Mouse (Mus musculus): ENCODE results near the gene Ildr1. TPM values are rescaled to one million over a fixed set of nuclear protein-coding genes. Genes with fewer than 3 reads are reported as not detected.

Gene Ildr1
- total RNA-seq (2022): under 1 TPM; 0.14 to 0.27 (median 0.21) TPM

DNA sequence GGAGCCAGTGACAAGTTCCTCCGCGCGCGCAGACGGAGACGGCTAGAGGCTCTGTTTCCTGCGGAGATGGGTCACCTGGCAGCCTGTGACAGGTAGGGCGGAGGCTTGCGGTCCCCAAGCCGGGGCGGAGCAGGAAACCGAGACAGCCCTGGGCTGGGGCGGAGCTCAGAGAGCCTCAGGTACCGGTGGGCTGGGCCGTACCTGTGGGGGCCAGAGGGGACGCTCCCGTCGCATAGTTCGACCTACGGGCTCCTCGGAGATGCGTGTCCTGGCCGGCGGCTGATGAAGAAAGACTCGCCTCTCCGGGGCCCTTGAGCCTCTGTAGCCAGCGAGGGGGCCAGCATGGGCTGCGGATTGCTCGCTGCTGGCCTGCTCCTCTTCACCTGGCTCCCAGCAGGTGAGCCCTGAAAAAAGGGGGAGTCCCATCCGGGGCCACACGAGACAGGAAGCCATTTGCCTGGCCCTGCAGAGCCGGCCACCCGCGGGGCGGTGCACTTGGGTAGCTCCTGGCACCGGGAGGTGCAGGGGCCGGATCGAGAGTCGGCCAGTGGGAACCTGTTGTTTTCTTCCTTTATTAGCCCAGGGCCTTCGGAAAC is at the start of gene Ildr1:
TSS of gene Ildr1 (plus strand) at position 161 of the 596 bp plus-strand sequence.
- DNase-seq (ENCODE audit: low spot score in 2 of 2): no peak

DNA sequence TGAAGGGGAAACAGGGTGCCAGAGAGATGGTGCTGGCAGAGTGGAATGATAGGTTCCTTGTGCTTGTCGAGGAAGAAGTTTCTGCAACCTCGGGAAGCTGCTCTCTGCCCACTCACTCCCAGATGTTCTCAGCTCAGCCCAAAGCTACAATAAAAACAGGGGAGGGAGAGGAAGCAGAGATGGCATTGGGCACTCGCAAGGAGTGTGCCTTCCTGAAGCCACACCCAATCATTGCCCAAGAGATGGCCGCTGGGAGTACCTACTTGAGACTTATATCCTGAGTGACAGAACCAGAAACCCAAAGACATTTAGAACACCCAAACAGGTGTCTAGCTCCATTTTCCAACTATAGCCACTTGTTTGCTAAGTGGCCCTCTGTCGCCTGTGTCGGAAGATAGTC is 48.7 kb upstream of the Ildr1 start:
- no peak for DNase-seq (ENCODE audit: low spot score in 2 of 2)

DNA sequence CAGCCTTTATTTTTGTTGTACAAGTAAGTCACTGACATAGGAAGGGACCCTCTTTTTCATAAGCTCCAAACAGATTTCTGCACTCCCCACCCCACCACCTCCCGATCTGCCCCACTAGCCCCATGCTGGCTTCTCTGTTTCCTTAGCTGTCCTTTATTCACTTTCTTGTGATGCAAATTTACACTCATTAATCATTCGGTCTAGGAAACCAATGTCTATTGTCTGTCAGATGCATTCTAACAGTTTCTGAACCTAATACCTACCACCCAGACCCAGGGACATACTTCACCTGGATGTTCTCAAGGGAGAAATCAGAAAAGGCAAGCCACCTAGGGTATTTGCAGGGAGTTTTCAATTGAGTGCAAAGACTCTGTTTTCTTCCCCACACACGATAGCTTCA is 44.5 kb upstream of the Ildr1 start:
- no peak for DNase-seq (ENCODE audit: low spot score in 2 of 2)

DNA sequence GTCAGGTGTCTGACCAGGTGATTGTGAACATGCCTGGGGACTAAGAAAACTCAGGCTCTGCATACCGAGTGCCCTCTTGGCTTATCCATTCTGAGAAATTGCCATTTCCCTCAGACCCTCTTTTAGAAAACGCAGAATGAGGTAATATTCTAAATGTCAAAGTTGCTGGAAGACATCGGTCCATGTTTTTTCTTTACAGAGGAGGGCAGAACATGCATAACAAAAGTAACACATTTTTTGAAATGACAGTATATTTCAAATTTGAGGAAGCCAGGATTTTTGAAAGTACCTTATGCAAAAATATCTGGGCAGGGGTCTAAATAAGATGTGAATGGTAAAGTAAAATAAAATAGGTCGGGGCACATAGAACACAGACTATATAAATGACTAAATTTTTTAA is 43.3 kb upstream of the Ildr1 start:
- DNase-seq (ENCODE audit: low spot score in 2 of 2): no peak

DNA sequence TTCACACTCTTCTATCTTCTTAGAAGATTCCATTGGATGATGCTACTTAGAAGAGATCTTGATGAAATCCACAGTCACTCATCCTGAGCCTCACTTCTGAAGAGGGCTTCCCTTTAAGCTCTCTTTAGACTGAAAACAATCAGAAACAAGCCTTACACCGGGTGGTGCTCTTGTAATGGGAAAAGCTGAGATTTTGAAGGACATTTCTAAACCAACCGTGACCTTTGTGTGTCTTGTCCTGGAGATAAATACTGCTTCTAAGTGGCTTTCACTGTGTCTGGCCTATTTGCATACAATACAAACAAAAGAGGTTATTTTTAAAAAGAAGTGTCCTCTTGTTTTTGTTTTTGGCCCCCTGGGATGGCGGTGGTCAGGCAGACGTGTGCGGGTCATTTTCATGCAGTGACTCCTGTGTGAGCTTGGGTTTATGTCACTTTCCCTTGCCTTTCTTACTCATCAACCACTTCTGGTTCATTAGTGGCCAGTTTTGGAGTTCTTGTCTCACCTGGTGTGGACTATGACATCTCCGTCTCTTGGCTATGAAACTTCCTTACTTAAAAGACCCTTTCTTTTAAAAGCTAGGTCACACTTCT is 42.5 kb upstream of the Ildr1 start:
- DNase-seq (ENCODE audit: low spot score in 2 of 2): no peak

DNA sequence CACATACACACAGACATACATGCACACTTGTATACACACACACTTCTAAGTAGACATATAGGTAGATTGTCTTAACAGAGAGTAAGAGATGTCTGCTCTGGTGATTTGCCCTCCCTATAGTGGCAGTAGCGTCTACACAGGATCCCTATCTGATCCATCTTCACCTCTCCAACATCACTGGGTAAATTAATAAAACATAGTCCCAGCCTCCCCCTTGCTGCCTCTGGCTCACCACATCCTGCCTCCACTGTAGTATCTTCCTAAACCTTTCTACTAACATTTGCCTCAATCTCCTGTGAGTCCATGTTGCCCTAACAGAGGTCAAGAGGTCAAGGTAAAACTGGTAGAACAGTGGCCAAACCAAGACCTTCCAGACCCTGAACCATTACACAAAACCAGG is 38.6 kb upstream of the Ildr1 start:
- DNase-seq (ENCODE audit: low spot score in 2 of 2): no peak

DNA sequence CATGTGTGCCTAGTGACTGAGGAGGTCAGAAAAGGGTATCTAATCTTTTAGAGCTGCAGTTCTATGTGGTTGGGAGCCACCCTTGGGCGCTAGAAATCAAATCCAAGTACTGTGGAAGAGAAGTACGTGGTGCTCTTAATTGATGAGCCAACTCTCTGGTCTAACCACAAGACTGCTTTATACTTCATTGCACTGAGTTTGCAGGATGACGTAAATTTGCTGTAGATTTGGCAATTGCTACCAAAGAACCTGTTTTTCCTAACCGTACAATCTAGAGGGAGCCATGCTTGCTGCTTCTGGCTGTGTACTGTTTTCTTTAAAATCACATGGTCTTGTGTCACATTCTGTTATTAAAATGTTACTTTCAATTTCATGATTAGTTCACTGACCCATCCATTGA is 37.9 kb upstream of the Ildr1 start:
- no peak for DNase-seq (ENCODE audit: low spot score in 2 of 2)

DNA sequence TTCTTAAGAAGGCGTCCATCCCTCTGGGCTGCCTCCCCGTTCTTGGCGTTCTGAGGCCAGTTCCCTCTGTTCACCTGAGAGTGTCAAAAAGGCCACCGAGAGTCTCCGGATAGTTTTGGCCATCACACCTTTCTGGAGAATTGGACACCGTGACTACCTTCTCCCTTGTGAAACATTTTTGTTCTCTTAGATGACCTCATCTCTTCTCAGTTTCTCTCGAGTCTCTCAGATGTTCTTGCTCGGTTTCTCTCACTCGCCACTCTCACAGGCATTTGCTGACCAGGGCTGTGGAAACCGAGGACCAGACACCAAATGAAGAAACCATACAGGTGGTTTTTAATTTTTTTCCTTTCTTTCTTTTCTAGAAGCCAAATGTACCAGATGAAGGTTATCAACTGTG is 32.4 kb upstream of the Ildr1 start:
- DNase-seq (ENCODE audit: low spot score in 2 of 2): no peak

DNA sequence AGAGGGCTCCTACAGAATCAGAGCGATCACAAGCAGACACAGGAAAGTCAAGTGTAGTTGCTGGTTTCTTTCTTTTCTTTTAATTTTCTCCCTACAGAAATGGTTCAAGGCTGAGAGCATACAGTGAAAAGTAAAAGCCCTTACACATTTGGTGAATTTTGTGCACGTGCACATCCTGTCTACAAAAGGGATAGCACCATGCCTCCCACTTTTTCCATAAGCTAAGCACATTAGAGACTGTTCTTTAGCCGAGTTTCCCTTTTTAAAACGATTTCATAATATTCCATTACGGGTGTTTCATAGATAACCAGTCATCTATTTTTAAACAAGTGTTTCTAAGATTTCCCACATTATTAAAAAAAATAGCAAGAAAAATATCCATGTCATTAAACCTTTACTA is 30.3 kb upstream of the Ildr1 start:
- DNase-seq (ENCODE audit: low spot score in 2 of 2): no peak

DNA sequence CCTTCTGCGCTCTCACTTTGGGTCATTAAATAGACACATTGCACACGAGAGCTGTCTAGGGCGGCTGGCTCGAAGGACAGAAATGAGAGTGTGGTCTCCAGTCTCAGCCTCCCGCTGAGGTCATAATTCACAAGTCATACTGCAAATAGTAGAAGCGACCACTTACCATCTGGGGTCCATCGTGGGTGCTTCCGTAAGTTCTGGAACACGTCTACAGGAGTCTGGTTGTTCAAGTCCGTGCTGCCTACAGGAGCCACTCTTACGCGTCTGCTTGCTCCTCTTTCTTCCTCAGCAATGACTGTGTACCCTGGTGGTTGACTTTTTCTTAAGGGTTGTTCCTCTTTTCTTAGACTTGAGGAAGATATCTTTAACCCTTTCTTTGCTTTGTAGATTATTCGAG is 28.0 kb upstream of the Ildr1 start, which contains the start of gene Cd86:
TSS of gene Cd86 (minus strand) at position 300 of the 400 bp plus-strand sequence.
- no peak for DNase-seq (ENCODE audit: low spot score in 2 of 2)

DNA sequence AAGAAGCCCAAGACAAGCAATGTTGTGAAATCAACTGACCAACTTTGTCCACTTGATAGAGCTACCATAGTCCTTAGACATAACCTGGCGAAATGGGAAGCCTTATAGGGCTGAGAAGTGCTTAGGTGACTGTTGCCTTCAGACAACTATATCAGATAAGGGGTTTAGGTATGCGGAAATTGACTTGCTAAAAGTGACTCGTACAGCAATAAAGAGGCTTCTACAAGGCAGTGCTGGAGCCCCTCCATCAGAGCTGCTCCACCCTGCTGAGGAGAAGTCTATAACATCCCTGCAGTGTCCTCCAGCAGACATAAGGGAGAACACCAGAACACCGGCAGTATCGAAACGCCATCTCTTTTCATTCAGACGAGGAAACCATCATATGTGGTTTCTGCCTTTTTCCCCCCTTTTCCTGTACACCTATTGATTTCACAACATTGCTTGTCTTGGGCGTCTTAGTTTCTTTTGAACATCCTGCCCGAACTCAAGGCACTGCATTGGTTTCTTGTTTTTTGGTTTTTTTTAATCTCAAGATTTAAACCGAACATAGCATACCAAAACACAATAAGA is 27.2 kb upstream of the Ildr1 start:
- DNase-seq (ENCODE audit: low spot score in 2 of 2): no peak

DNA sequence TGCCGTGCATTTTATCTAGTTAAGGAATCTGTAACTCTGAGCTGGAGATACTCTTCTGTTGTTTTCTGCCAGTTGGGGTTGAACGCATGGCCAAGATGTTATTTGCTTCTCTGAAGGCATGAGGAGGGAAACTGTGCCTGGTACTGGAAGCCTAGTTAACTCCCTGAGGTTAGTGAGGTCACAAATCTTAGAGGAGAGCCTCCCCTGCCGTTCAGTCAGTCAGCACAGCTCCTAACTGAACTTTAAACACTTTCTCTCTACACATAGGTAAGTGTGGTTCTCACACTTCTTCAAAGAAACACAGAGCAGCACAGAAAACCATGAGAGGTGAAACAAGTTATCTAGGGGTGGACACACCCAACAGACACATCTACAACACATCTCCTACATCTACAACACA is 23.2 kb upstream of the Ildr1 start:
- no peak for DNase-seq (ENCODE audit: low spot score in 2 of 2)

DNA sequence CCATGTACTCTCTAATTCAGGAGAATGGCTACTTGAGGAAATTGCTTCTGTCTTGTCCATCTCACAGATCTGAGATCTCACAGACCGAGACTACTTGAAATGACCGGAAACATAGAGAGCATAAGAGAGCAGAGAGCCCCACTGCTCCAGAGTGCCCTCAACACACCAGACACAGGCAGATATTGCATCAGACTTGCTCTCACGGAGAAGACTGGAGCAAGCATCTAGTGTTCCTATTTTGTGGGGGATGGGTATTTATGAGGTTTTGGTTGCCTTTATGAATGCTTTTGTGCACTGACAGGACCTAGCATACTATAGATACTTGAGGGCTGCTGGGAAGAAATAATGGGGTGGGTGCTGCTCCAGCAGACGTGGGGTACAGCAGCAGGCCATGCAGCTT is 20.6 kb upstream of the Ildr1 start:
- DNase-seq (ENCODE audit: low spot score in 2 of 2): no peak

DNA sequence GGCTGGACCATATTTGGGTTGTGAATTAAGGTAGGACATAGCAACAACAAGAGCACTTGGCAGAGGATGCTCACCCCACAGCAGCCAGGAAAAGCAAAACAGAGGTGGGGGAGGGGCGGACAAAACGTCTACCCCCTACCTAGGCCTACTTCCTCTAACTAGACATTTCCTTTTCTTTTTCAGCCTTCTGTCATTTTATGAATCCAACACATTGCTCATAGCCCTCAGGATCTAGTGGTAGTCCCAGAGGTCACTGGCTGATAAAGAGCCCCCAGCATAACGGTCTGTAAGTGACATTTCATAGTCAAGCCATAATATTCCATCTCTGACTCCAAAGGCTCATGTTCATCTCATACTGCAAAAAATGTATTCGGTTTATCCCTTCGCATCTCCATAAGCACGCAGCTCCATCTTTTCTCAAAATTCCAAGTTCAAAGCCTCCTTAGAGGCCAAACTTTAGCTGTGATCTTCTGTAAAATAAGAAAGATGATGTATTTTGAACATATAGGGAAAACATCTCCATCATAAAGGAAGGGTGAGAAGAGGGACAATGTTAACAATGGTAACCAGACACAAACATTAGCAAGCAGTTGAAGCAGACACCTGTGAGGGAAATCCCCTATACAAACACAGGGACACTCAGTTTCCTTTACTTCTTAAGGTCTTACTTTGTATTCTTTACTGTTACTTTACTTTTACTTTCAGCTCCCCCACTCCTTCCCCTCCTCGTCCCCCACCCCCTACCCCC is 19.1 kb upstream of the Ildr1 start:
- DNase-seq (ENCODE audit: low spot score in 2 of 2): no peak

DNA sequence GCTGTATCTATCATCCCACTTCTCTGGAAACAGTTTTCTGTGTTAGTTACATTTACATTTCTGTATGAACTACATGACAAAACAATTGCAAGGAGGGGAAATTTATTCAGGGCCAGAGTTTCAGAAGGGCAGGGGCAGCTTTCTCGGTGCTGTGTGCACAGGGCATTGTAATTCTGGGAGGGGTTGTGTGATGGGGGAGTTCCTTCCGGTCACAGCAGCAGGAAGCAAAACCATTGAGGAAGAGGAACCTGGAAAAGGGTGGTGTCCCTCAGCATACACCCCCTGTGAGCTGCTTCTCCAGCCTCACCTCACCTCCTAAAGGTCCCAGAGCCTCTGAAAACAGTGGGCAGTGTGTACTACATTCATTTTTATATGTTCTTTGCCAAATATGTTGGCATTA is 18.5 kb upstream of the Ildr1 start:
- DNase-seq (ENCODE audit: low spot score in 2 of 2): no peak

DNA sequence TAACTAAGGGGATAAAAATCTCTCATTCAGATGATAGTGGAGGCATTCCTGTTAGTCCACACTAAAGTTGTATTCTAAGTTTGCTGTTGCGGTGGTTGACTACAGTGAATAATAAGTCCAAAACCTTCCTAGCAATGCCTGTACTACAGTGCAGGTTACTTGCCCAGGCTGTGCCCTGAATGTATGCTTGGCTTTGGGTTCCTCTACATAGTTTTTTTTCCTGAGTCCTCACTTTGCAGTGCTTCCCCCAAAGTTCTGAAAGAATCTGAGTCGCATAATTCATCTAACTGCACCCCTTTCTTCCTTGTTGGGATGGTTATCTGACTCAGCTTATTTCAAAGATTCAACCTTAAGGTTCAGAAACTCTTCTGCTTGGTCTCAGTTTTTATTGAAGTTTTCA is 17.9 kb upstream of the Ildr1 start:
- DNase-seq (ENCODE audit: low spot score in 2 of 2): no peak

DNA sequence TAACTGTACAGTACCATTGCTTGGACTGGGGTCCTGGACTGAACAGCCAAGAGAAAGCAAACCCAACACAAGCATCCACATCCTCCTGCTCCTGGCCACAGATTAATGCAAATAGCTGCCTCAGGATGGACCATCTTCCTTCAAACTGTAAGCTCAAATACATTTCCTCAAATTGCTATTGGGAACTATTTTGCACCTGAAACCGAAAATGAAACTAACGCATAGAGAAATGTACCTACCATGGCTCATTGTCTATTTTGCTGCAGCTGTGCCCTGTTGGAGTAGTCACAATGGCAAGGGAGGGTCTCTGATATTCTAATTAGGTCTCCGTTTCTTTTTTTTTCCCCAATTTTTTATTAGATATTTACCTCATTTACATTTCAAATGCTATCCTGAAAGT is 11.9 kb upstream of the Ildr1 start:
- no peak for DNase-seq (ENCODE audit: low spot score in 2 of 2)

DNA sequence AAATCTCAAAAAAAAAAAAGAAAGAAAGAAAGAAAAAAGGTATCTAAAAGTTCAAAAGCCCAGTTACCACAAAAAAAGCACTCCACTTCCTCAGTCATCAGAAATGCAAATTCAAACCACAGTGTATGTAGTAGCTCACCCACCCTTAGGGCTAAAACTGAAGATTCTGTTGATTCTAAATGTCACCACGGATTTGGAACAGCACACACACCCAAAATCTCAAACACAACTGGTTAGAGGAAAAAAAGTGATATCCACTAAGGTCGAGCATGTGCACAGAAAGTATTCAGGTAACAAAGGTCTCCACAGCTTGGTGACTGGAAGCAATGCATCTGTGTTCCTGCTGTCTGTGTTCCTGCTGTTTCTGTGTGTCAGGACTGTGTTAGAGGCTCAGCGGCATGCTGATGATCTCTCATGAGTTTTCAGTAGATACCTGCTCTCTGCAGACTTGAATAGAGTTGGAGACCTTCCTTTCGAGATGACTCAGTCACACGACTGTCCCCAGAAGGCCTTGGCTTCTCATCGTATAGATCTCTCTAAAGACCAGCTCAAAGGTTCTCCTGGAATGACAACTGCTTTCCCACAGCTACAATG is 9.4 kb upstream of the Ildr1 start:
- DNase-seq (ENCODE audit: low spot score in 2 of 2): no peak

DNA sequence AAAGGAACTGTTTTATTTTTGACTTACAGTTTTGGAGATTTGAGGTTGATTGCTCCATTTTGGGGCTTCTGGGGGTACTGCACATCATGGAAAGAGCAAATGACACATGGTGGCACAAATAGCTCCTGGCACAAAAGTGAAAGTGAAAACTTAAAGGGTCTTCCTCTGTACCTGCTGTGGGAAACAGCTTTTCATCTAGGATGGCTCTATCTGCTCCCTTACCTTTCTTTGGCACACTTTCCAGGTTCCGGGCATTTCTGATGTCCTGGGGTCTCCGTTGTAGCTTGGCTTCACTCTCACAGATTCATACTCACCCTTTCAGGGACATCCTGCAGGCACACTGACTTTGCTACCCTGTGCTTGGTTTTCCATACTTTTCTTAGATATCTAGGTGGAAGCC is 5.7 kb upstream of the Ildr1 start:
- DNase-seq (ENCODE audit: low spot score in 2 of 2): no peak

DNA sequence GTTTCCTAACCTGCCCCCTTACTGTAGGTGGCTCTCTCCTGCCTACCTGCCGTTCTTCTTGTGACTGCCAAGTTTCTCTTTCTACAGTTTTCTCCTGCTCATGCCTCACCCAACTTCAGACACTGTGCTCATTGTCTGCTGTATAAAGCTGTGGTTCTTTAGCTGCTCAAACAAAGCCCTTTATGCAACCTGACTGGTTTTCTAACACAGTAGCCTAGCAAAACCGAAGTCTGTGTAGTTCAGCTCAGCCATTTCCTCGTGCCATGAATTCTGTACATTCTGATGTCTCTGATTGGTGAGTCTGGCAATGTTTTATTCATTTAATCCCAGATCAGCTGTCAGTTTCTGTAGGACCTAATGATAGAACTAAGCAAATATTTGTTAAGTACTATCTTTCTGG is 2.3 kb upstream of the Ildr1 start:
- DNase-seq (ENCODE audit: low spot score in 2 of 2): no peak

DNA sequence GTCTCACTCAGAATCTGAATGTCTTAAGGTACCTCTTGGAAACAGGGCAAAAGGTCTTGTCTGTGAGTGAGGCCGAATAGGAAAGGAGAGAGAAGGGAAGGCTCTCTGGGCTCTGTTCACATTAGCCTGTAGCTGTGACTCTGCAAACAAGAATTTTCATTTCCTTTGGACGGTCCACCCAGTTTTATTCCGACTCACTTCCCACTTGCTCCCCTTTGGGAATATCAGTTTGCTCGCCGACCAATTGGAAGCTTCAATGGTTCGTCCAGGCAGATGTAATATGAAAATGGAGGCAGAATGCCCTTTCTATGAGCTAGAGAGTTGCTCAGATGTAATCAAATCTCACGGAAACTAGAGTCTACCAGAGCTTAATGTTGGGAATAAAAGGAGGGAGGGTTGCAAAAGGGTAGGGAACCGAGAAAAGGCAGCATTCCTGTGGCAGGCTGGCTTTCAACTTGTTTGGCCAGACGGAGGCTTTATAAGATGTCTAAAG is 1.1 kb downstream of the Ildr1 start:
- DNase-seq (ENCODE audit: low spot score in 2 of 2): no peak

DNA sequence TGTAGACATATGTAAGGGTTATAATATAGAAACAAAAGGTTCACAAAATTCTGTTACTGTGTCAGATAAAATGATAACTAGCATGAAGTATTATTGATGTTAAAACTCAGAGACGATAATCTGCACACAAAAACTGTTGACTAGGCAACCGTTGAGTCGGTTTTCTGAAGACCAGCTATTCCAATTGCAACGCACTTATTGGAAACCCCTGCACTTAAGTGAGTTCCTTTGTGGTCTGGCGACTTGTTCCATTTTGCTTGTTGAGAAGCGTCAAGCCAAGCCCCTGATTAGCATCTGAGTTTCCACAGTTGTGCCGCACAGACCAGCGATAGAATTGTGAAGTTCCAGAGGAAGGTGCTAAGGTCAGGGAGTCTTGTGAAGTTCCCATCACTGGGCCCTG is 3.6 kb downstream of the Ildr1 start:
- no peak for DNase-seq (ENCODE audit: low spot score in 2 of 2)
